Mouse (Mus musculus) stomach, postnatal 0 days (tissue): ENCODE measurements around the gene Xylt1. TPM values are rescaled to one million over a fixed set of nuclear protein-coding genes. Genes with fewer than 3 reads are reported as not detected.

ENCODE experiments used
- ATAC-seq: fragments of 200-750 bp; cut with Nextera tagmentation; 2 replicates; pipeline ENCODE4 v1.8.0; 2017; ENCODE audit not compliant: low FRiP score, low TSS enrichment
- DNase-seq: peaks from one replicate; pipeline ENCODE4 v3.0.0-alpha.2; 2016; ENCODE audit warnings: low spot score
- H3K27ac ChIP-seq: fragments of 300-500 bp; sonication (generic); replicated peaks from 2 replicates; pipeline ENCODE4 v1.5.1; 2014; ENCODE audit warnings: mild to moderate bottlenecking, control low read depth
- H3K27me3 ChIP-seq: fragments of 300-500 bp; sonication (generic); 2 replicates; pipeline ENCODE4 v1.6.1; 2014; ENCODE audit warnings: low read length; ENCODE audit not compliant: control insufficient read depth, insufficient read depth
- H3K36me3 ChIP-seq: fragments of 300-500 bp; sonication (generic); 2 replicates; pipeline ENCODE4 v1.6.1; 2014; ENCODE audit warnings: low read length, mixed read lengths; ENCODE audit not compliant: control insufficient read depth, insufficient read depth
- H3K4me1 ChIP-seq: fragments of 300-500 bp; sonication (generic); replicated peaks from 2 replicates; pipeline ENCODE4 v1.6.1; 2014; ENCODE audit warnings: antibody characterized with exemption; ENCODE audit not compliant: control insufficient read depth, insufficient read depth
- H3K4me2 ChIP-seq: fragments of 300-500 bp; sonication (generic); replicated peaks from 2 replicates; pipeline ENCODE4 v1.6.1; 2014; ENCODE audit warnings: low read depth, mild to moderate bottlenecking, control low read depth, moderate library complexity
- H3K4me3 ChIP-seq: fragments of 300-500 bp; sonication (generic); 2 replicates; pipeline ENCODE4 v1.5.1; 2014; ENCODE audit warnings: low read depth, low read length, control low read depth
- H3K9ac ChIP-seq: fragments of 300-500 bp; sonication (generic); 2 replicates; pipeline ENCODE4 v1.6.1; 2014; ENCODE audit warnings: mild to moderate bottlenecking, low read length, control low read depth, mixed read lengths
- H3K9me3 ChIP-seq: fragments of 300-500 bp; sonication (generic); 2 replicates; pipeline ENCODE4 v1.6.1; 2016; ENCODE audit warnings: low read length; ENCODE audit not compliant: control insufficient read depth
- CTCF ChIP-seq: IDR thresholded peaks from 2 replicates; pipeline ENCODE4 v1.5.1; 2016; ENCODE audit warnings: antibody characterized with exemption, low read depth, mild to moderate bottlenecking, moderate library complexity
- EP300 ChIP-seq: optimal IDR thresholded peaks from 2 replicates; pipeline ENCODE3; 2016; ENCODE audit warnings: antibody characterized with exemption
- WGBS: fragments of 180-500 bp; shearing (Covaris S2); extraction: QIAGEN DNeasy Blood & Tissue Kit; methylation state at CpG from one replicate; pipeline ENCODE4 v1.1.7; 2014; 5-methylcytosine and 5-hydroxymethylcytosine counted together
- polyA plus RNA-seq: library from polyadenylated mRNA; unstranded; fragments of >200 nt; fragmentation: Nextera tagmentation; extraction: Ambion mirVana; gene quantifications from 2 replicates; pipeline ENCODE4 v1.2.1, GENCODE M21; 2015

Gene Xylt1
- polyA plus RNA-seq, 1 experiment from 2014 or later = 0.36 TPM

- DNase-seq (no peak), ATAC-seq (no peak)
- no peak for TF ChIP-seq CTCF
- no peak for TF ChIP-seq EP300
- H3K4me2 ChIP-seq = no peak overlapping the region
- H3K9me3 ChIP-seq = no peaks in the 10 kb centered on the region
- no peaks in the 10 kb centered on the region for H3K4me1 ChIP-seq
- no peak overlapping the region for H3K4me3 ChIP-seq
- WGBS = 87% methylated on average over 2 of the region's 2 CpGs
- H3K27me3 ChIP-seq = no peaks in the 10 kb centered on the region
- no peak overlapping the region for H3K9ac ChIP-seq
- no peaks in the 10 kb centered on the region for H3K36me3 ChIP-seq
- H3K27ac ChIP-seq = no peak overlapping the region
Measured at GRCm38 (mm10) chr7:117510113-117510512, 129.3 kb downstream of the Xylt1 start.

- Histone ChIP-seq H3K27ac (no peak overlapping the region), H3K9me3 (no peaks in the 10 kb centered on the region), H3K27me3 (no peaks in the 10 kb centered on the region), H3K4me2 (no peak overlapping the region), H3K4me1 (no peaks in the 10 kb centered on the region), H3K36me3 (no peaks in the 10 kb centered on the region), H3K9ac (no peak overlapping the region), H3K4me3 (no peak overlapping the region)
- ATAC-seq = no peak
- 72% methylated on average over 2 of the region's 2 CpGs for WGBS
- TF ChIP-seq EP300 = no peak
- TF ChIP-seq CTCF = no peak
- DNase-seq = no peak
Measured at GRCm38 (mm10) chr7:117512301-117512700, 131.5 kb downstream of the Xylt1 start.

- no peak overlapping the region for H3K27ac ChIP-seq
- H3K4me3 ChIP-seq = no peak overlapping the region
- TF ChIP-seq CTCF = no peak
- no peak for TF ChIP-seq EP300
- DNase-seq (no peak), ATAC-seq (no peak)
- H3K36me3 ChIP-seq = no peaks in the 10 kb centered on the region
- no peaks in the 10 kb centered on the region for H3K9me3 ChIP-seq
- no peak overlapping the region for H3K4me2 ChIP-seq
- 55% methylated on average over 1 of the region's 1 CpGs for WGBS
- H3K9ac ChIP-seq = no peak overlapping the region
- H3K4me1 ChIP-seq = no peaks in the 10 kb centered on the region
- H3K27me3 ChIP-seq = no peaks in the 10 kb centered on the region
Measured at GRCm38 (mm10) chr7:117515794-117516193, 135.0 kb downstream of the Xylt1 start.

DNA sequence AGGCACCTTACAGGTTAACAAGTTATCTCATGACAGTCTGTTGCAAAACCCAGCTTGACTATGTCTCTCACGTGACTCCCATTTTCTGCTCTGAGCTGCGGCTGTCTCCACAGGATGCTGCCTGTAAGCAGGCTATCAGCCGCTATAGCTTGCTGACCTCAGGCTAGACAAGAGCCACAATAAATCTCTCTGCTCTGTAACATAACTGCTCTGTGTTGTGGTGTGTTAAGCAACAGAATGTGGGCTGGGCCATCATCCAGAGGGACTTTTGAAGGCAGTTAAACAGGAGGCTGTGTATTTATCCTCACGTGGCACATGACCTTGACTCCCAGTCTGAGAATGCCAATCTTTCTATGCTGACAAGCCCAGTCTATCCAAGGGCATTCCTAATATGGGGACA, 136.1 kb downstream of the Xylt1 start:
- H3K27me3 ChIP-seq = no peaks in the 10 kb centered on the region
- no peak overlapping the region for H3K9ac ChIP-seq
- no peak for ATAC-seq
- 33% methylated on average over 4 of the region's 4 CpGs for WGBS
- DNase-seq = no peak
- H3K4me1 ChIP-seq = no peaks in the 10 kb centered on the region
- H3K36me3 ChIP-seq = no peaks in the 10 kb centered on the region
- H3K9me3 ChIP-seq = no peaks in the 10 kb centered on the region
- no peak overlapping the region for H3K27ac ChIP-seq
- H3K4me2 ChIP-seq = no peak overlapping the region
- H3K4me3 ChIP-seq = no peak overlapping the region
- TF ChIP-seq CTCF = no peak
- no peak for TF ChIP-seq EP300

- Histone ChIP-seq H3K4me1 (no peaks in the 10 kb centered on the region), H3K9me3 (no peaks in the 10 kb centered on the region), H3K4me3 (no peak overlapping the region), H3K27me3 (no peaks in the 10 kb centered on the region), H3K36me3 (no peaks in the 10 kb centered on the region), H3K4me2 (no peak overlapping the region), H3K27ac (no peak overlapping the region), H3K9ac (no peak overlapping the region)
- TF ChIP-seq EP300 (no peak), CTCF (no peak)
- DNase-seq = no peak
- ATAC-seq = no peak
Measured at GRCm38 (mm10) chr7:117521369-117521768, 140.6 kb downstream of the Xylt1 start.

- H3K36me3 ChIP-seq = no peaks in the 10 kb centered on the region
Measured at GRCm38 (mm10) chr7:117522092-117522635, 141.4 kb downstream of the Xylt1 start.

More at GRCm38 (mm10) chr7:117522092-117522635, 141.4 kb downstream of the Xylt1 start:
- WGBS = 54% methylated on average over 4 of the region's 4 CpGs
- Histone ChIP-seq H3K27me3 (no peaks in the 10 kb centered on the region), H3K9ac (no peak overlapping the region), H3K27ac (no peak overlapping the region), H3K9me3 (no peaks in the 10 kb centered on the region), H3K4me1 (no peaks in the 10 kb centered on the region), H3K4me2 (no peak overlapping the region), H3K4me3 (no peak overlapping the region)
- TF ChIP-seq CTCF (no peak), EP300 (no peak)
- DNase-seq (no peak), ATAC-seq (no peak)
